Mouse (Mus musculus): Measurements from ENCODE around the gene Nt5c2.

Gene Nt5c2

DNA sequence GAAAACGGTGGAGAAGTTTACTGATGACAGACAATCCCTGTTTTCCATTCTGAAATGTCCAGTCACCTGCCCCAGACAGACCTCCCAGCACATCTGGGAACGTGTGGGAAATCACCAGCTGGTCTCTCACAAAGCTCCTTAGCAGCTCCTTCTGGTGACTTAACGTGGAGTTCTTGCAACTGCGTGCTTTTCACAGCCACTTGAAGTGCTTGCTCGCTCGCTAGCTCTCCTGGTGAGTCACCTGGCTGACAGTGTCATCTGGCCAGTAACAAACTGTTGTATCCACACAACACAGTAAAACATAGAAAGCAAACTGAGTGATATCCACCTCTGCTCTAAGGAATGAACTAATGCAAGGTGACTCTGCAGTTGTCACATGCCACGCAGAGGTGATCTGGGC lies 128.1 kb downstream of the Nt5c2 start:
- DNase-seq (ENCODE audit: low spot score), result no peak

DNA sequence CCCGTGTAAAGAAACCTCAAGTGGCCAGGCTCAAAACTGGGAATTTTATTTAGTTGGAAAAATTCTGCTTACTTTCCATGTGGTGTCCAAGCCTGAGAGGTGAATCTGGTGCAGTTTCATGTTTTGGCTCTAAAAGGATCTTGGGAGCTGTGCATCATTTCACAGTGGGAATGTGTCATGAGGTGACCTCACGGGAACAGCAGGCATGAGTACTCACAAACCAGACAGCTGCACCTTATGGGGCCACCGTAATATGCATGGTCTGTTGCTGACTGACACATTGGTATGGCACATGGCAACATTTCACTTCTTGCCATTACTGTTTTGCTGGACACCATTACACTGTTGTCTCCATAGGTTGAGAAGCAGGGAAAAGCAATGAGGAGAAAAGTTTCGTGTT lies 129.6 kb downstream of the Nt5c2 start:
- DNase-seq (ENCODE audit: low spot score), result no peak

DNA sequence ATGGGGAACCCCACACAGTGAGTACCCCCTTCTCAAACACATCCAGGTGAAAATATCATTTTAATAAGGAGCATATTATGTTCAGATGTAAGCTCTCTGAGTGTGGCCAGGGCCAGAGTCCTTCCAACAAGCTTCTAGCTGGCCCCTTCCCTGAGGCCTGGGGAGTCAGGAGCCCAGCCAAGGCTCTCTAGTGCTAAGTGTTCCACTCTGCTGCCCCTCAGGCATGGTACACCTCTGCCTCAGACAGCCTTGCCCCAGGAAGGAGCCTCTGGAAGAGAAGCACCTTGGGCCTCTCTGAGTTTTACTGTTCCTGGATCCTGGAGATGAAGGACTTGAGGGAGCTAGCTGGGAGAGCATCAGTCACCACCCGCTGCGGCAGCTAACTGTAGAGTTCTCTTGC lies 135.1 kb downstream of the Nt5c2 start:
- no peak for DNase-seq (ENCODE audit: low spot score)

DNA sequence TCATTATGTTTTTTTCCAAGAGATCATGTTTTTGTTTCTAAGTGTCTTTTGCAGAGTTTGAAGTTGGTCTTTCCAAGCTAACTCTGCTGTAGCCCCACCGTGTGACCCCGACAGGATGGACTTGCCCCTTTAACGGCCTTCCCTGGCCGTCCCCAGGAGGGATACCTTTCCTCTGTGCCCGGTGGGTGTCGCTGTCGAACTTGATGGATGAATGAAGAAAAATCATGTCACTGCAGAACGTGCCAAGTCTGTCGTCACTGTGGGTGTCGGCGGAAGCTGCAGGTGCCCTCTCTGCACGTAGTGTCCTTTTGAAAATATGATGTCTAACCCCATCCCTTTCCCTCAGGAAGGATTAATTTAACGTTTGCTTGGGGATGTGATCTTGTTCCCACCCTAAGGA lies 136.6 kb downstream of the Nt5c2 start:
- DNase-seq (ENCODE audit: low spot score), result no peak

DNA sequence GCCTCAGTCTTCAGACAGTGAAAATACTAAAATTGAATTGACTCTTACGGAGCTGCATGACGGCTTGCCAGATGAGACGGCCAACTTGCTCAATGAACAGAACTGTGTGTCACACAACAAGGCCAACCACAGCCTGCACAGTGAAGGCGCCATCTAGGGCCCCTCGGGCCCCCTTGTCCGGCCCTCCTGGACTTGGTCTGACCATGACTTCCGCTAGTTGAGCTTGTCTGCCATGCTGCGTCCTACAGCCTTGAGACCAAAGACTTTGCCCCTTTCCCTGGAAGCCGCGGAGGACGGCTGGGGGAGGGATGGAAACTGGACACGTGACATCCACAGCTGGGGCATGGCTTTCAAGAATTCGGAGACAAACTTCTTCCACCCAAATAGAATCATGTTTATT lies 137.1 kb downstream of the Nt5c2 start:
- no peak for DNase-seq (ENCODE audit: low spot score)

DNA sequence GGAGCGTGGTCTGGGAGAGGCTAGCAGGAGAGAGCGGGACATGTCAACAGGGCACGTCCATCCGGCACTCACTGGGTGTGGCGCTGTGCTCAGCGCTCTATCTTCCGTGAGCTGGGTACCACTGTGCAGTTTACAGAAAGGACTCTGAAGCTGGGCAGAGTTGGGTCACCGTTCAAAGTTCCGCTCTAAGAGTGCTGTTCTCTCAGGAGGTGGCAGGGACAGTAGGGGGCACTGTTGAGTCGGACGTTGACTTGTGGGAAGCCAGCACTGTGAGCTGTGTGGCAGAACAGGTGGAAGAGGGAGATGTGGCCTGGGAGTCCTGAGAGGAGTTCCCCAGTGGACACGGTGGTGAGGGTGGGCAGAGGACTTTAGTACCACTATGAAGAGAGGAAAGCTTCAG lies 139.2 kb downstream of the Nt5c2 start:
- peak; percentile 87 for DNase-seq (ENCODE audit: low spot score)

DNA sequence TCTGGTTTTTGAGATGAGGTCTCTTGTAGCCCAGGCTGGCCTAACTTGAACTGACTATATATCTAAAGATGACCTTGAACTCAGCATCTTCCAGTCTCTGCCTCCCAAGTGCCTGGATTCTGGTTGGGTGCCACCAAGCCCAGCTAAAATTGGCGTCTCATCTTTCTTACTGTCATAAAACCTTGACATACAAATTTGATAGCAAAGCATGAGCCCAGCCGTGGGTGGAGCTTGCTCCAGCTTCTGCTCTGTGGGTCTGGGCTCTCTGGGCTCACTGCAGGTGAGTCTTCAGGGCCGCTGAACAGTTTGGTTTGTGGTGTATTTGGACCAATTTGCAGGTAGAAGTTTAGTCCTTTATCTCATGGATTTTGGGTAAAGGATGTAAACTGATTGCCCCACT lies 141.0 kb downstream of the Nt5c2 start:
- no peak for DNase-seq (ENCODE audit: low spot score)

DNA sequence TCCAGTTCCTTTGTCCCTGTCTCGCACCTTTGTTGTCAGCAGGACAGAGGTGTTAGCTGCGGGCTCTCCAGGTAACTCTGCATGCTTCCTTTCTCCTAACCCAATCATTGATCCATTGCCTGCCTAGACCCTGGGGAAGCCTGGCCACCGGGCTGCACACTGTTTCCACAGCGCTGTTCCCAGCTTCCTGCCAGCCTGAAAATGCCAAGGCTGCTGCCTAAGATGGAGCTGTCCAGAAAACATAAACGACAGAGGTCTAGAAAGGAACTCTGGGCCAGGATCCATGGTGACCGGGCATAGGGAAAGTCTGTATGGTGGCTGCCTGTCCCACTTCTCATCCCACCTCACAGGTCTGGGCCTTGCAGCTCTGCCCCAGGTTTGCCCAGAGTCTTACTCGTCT lies 143.3 kb downstream of the Nt5c2 start:
- DNase-seq (ENCODE audit: low spot score), result no peak

DNA sequence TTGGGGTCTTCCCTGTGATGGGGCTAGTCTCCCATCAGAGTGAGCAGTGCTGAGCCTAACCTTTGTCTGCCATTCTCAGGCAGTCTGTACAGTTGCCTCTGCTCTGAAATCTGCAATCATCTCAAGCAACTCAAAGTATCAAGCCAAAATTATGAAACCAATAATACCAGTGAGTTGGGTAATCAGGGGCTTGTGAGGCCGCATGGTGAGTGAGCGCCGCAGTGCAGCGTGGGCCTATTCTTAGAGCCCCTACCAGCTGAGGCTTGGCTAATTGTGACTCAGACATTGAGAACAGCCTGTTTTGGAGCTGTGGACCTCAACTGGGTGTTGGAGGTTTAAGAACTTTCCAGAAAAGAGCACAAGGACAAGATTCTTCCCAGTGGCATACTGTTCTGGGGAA lies 143.9 kb downstream of the Nt5c2 start:
- DNase-seq (ENCODE audit: low spot score), result no peak

DNA sequence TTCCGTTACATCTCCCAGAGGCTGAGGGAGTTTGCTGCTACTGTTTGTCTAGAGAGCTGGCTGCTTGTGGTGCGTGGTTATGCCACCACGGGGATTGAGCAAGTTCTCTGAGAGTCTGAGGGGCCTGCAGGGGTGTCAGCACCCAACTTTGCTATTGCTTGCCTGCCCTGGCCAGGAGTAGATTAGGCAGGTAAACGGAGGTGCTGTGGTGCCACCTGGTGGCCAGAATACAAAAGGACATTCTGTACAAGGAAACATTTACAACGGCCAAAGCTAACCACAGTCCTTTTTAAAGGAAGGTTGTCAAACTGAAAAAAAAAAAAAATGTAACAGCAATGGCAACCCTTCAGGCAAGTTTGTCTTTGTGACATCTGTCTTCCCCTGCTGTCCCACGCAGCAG lies 145.4 kb downstream of the Nt5c2 start:
- DNase-seq (ENCODE audit: low spot score), result peak; percentile 84

DNA sequence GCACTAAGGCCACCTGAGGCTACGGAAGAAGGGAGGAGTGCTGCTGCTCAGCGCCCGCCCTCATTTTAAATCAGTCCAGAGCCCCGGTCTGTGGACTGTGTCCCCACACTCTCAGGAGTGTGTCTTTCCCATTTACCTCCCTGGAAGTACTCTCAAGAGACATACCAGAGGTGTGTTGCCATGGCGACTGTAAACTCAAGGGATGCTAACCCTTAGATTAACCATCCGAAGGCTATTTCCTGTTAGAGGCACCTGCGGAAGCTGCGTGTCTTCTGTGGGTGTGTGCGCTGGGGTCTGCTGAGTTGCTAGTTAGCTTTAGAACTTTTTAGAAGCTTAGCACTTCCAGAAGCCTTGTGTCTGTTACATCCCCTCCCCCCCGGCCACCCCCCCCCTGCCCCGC lies 145.9 kb downstream of the Nt5c2 start:
- no peak for DNase-seq (ENCODE audit: low spot score)

DNA sequence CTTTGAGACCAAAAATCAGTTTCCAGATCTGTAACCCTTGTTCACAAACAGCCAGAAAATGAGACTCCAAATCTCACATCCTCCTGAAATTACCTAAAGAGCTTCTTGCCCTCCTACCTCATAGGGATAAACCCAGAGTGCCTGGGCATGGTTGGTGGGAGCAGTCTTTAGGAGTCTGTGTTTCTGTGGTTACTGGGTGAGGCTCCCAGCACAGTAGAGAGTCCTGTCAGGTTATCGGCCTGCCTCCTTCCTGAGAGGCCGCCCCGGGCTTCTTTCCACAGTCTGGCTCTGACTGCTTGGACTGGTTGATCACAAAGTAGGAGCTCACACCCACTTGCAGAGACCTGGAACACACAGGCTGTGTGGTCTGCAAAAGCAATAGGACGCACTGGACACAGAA lies 149.6 kb downstream of the Nt5c2 start:
- DNase-seq (ENCODE audit: low spot score), result no peak

DNA sequence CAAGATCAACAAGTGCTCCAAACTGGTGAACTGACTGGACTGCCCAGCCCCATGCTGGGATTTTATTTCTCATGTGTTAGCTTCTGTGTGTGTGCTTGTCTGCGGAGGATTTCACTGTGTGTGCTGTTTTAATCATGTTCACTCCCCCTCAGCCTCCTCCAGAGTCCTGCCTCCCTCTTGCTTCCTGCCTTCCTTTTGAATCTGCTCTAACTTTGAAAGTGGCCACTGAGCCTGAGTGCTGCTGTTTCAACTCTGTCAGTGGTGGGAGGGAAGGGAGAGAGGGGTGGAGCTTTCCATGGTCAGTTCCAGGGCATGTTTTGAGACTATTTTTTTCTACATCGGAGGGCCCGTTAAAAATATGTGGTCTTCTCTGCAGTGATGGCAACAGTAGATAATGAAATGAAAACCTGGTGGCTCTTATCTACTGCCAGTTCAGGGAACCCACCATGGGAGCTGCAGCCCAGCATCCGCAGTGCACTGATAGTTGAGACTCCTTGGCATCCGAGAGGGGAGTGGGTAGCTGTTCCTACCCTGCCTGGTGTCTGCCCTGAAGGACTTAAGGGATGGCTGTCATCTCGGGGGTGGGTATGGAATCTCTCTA lies 150.1 kb downstream of the Nt5c2 start:
- no peak for DNase-seq (ENCODE audit: low spot score)

DNA sequence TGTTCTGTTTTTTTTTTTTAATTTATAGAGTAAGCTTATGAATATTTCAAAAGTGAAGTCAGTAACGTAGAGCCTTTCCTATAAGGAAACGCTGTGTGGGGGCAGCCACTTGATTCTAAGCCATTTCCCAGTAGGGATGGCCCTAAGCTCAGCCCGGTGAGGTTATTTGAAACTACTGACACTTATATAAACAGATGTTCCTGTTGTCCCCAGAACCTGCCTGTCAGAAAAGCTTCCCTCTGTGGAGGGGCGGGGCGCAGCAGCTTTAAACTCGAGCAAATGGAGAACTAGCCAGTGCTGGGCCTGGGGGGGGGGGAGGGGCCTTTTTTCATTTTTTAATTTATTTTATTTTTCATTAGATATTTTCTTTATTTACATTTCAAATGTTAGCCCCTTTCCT lies 150.9 kb downstream of the Nt5c2 start:
- no peak for DNase-seq (ENCODE audit: low spot score)

DNA sequence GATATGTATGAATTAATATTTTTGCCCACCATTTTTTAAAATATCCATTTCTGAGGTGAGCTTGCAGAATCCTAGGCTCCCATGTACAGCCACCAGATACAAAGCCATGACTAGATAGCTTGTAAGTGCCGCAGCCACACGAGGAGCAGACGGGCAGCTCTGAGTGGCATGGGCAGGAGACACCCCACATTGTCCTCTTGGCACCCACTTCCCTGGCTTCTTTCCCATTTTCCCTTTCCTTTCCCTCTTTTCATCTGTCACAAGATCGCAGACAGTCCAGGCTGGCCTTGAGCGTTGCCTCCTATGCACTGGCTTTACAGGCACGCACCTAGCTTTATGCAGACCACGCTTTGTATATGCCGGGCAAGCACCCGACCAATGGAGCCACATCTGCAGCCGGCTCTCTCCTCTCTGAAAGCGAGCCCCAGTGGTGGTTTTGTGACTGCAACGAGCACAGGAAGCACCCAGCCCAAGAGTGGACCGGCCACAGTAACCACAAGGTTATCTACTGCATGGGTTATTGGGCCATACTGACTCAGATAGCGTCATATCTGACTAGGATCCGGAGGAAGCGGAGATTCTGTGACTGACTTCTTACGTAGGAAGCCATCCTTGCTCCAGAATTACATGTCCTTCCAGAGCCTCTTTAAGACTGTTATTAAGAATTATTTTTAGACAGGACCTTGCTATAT lies 151.6 kb downstream of the Nt5c2 start:
- DNase-seq (ENCODE audit: low spot score), result no peak

DNA sequence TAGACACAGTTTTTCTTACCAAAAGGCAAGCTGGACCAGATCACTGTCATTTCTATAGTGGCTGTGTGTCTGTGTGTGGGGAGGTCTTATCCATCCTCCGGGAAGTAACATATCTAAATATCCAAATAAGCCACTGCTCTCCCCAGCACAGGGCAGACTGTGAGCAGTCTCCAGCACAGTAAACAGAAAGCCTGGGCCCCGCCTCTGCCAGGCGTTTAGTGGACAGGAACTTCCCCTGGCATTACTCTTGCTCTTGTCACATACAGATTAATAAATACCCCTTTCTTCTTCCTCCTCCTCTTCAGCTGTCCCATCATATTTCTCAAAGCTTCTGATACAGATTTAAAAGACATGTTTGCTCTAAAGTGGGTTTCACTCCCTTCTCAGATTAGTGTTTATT lies 152.4 kb downstream of the Nt5c2 start:
- DNase-seq (ENCODE audit: low spot score), result no peak

DNA sequence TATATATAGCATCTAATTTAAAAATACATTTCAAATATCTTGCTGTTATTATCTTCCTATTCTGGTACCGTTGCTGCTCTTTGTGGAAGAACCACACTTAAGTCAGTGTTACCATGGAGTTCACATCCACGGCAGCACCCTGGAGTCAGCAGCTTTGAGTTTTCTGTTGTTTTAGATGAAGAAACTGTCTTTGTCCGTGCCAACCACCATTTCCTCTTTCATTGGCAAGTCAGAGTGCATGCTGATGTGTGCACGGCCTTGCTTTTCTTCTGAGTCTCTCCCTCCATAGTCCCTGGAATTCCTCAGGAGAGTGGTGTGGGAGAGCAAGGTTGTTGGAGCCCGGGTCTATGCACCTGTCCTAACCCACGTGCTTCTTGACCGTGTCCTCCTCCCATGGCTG lies 156.8 kb downstream of the Nt5c2 start:
- DNase-seq (ENCODE audit: low spot score), result no peak

DNA sequence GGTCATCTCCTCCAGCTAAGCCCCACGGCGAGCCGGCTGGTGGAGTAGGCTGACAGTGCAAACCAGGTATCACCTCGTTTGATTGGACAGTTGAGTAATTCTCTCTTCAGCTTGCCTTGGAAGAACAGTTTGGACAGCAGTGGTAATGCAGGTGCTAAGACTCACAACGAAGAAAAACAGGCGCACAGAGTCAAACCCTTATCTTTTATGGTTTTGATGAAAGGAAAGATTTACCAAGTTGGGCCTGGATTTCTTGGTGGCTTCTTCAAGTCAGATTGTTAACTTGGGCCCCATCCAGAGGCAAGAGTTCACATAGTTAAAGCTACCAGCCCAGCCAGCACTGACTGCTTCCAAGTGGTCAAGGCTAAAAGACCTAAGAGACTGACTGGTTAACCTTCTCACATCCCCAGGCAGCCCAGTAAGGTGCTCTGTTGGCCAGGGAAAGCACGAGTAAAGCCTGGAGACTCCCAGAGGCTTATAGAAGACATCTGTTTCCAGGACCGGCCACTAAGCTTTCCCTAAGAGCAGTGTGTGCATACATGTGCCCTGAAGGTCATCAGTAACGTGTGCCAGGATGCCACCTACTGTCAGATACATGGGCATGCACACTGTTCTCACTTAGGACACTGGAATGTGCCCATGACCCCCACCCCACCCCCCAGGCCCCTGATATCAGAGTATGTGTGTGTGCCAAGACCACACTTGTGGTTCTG lies 157.5 kb downstream of the Nt5c2 start:
- peak; percentile 46 for DNase-seq (ENCODE audit: low spot score)

DNA sequence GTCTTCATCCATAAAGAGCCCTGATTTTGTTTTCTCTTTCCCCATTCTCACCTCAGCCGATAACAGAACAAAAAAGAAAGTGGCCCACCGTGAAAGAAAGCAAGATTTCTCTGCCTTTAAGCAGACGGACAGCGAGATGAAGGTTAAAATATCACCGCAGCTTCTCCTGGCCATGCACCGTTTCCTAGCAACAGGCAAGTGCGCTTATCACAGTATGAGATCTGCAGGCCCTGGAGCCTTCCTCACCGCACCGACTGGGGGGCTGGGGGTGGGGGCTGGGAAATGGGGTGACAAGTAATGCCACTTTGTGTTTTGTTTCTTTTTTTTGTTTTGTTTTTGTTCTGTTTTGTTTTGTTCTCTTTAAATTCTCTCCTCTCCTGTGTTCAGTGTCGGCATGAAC lies 158.2 kb downstream of the Nt5c2 start:
- DNase-seq (ENCODE audit: low spot score), result no peak

DNA sequence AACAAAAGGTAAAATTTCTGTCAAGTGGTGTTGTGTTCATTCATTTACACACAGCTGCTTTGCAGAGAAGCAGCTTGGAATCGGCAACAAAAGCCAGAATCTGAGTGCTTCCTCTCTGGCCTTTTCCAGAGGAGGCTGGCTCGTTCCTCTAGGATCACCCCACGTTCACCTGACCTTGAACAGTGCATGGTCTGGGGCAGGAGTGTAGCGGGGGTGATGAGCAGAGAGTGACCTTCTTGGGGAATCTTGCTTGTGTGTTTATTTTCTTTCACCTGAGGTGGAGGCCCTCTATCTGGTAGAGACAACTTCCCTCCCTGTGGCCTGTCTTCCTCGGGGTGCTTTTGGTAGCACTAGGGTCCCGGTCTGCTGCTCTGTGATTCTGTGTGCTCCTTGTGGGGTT lies 158.7 kb downstream of the Nt5c2 start:
- DNase-seq (ENCODE audit: low spot score), result no peak

DNA sequence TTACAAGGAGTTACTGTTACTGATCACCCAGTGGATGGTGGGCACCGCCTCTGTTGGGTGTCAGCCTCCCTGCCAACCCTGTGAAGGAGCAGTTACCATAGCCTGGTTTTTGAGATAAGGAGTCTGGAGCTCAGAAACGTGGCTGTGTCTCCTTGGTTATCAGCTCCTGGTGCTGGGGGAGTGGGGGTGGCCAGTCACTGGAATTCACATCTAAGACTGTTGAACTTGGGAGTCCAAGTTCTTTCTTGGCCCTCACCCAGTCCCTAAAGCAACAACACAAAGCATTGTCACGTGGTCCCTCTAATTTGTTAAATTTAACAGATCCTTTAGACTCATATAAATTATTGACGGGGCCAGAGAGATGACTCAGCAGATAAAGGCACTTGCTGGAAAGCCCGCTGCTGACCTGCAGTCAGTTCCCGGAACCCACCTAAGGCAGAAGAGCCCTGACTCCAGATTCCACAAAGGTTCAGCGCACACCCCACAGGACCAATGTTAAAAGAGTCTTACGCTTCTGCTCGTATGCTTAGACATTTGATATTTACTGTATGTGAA lies 165.4 kb downstream of the Nt5c2 start:
- DNase-seq (ENCODE audit: low spot score), result no peak

DNA sequence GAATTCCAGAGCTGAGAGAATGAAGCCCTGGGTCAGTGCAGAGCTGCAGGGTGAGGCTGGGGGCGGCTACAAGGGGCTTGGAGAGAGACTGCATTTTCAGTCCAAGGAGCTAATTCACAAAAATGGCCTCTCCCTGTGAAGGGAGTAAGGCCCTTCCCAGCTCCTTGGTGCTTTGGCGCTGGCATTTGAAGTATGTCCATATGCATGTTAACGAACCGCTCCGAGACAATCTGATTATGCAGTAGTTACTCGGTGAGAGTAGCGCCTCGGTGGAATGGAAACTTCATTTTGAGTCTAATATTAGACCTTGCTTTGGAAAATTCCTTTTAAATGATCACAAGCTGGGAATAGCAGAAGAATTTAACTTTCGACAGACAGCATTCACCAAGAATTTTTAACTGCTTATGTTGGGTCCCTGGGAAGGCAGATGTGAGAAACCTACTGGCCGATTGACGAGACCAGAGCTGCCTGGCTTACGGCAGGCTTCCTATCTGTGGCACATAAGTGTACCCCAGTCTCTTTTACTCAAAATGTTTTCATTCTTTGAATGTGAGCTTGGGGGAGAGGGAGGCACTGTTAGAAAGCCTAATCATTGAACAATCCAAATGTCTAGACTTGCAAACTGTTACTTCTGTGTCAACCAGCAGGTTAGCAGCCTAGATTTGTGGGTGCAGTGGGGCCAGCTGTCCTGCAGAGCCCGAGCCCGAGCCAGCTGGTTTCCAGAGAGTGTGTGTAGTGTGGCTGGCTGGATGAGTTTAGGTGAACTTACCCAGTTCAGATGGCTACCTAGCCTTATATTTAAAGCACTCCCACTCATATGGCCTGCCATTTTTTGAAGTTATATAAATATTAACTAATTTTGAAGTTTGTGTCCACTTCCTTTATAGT lies 166.3 kb downstream of the Nt5c2 start:
- no peak for DNase-seq (ENCODE audit: low spot score)

Data from embryo, embryonic 10.5 days (tissue).